Mouse (Mus musculus): ENCODE results near the gene Sirt4. TPM values are rescaled to one million over a fixed set of nuclear protein-coding genes. Genes with fewer than 3 reads are reported as not detected.
"Not testable (repeated sequence)": the region's sequence is repeated elsewhere in the genome, so short reads cannot be mapped to it uniquely, and the experiment has no call there.

Sirt4 gene
- polyA plus RNA-seq, 1 experiment from 2014 or later: 24.2 TPM

GRCm38 (mm10) chr5:115450410-115451317, 33.9 kb downstream of the Sirt4 start:
- 91% methylated on average over 27 of the region's 27 CpGs for WGBS
- peaks cover 94% of the 10 kb centered on the region for H3K36me3 ChIP-seq
- H3K27me3 ChIP-seq: no peaks in the 10 kb centered on the region
- H3K4me2 ChIP-seq (replicated peaks): no peak overlapping the region
- H3K9me3 ChIP-seq: no peaks in the 10 kb centered on the region
- no peak overlapping the region for H3K4me3 ChIP-seq
- H3K9ac ChIP-seq (replicated peaks): no peak overlapping the region
- ATAC-seq (ENCODE audit: low FRiP score, low read depth): no peak
- peak overlapping the region; percentile 60 for H3K27ac ChIP-seq (replicated peaks)
- peaks cover 5% of the 10 kb centered on the region; the same call in 1 of the 2 replicates for H3K4me1 ChIP-seq

DNA sequence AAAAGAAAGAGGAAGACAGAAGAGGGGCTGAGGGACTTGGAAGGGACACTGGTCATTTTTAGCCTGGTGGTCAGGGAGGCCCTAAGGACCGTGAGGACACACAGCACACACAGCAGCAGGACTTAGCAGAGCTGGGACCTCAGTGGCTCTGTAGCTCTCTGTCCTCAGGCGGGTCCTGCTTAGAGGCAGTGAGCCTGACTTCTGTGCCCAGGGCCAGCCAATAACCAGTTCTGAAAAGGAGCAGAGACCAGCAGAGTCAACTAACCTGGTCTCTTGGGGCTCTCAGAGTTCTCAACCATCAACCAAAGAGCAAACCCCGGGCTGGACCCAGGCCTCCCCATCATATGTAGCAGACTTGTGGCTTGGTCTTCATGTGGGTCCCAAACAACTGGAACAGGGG, 35.3 kb downstream of the Sirt4 start:
- no peaks in the 10 kb centered on the region for H3K27me3 ChIP-seq
- H3K4me2 ChIP-seq (replicated peaks): no peak overlapping the region
- H3K27ac ChIP-seq (replicated peaks): 0 out of 2 replicates have a peak overlapping the region, but pooled peaks have one; percentile 60
- ATAC-seq (ENCODE audit: low FRiP score, low read depth): no peak
- WGBS: 82% methylated on average over 3 of the region's 3 CpGs
- H3K4me1 ChIP-seq: peaks cover 5% of the 10 kb centered on the region; the same call in 1 of the 2 replicates
- no peaks in the 10 kb centered on the region for H3K9me3 ChIP-seq
- H3K4me3 ChIP-seq: no peak overlapping the region
- peaks cover 100% of the 10 kb centered on the region for H3K36me3 ChIP-seq
- H3K9ac ChIP-seq (replicated peaks): no peak overlapping the region

DNA sequence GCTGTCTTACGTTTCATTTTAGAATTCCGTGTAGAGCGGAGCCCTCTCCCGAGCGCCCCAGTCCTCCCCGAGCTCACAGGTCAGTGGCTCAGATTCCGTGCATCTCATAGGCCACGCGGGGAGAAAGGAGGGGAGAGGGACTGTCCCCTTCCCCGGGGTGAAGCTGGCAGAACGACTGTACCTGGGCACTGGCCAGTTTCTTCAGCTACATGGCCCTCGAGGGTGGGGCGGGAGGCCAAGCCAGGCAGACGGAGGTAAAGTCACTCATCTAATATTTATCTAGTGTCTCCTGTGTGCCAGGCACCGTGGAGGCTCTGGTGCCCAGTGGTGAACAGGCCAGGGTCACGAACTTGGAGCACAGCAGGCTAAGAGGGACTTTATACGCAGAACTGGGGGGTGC, 37.4 kb downstream of the Sirt4 start:
- Histone ChIP-seq H3K9me3 (no peaks in the 10 kb centered on the region), H3K36me3 (peaks cover 100% of the 10 kb centered on the region), H3K9ac (replicated peaks) (no peak overlapping the region), H3K27ac (replicated peaks) (no peak overlapping the region), H3K4me2 (replicated peaks) (no peak overlapping the region), H3K4me3 (no peak overlapping the region), H3K4me1 (peaks cover 5% of the 10 kb centered on the region; the same call in 1 of the 2 replicates), H3K27me3 (no peaks in the 10 kb centered on the region)
- no peak for ATAC-seq (ENCODE audit: low FRiP score, low read depth)
- 87% methylated on average over 17 of the region's 17 CpGs for WGBS

- Histone ChIP-seq H3K4me3 (no peak overlapping the region), H3K27me3 (no peaks in the 10 kb centered on the region), H3K4me2 (replicated peaks) (no peak overlapping the region), H3K36me3 (peaks cover 99% of the 10 kb centered on the region), H3K27ac (replicated peaks) (0 out of 2 replicates have a peak overlapping the region, but pooled peaks have one; percentile 30), H3K9ac (replicated peaks) (no peak overlapping the region), H3K9me3 (no peaks in the 10 kb centered on the region), H3K4me1 (peaks cover 23% of the 10 kb centered on the region)
- WGBS: 76% methylated on average over 11 of the region's 11 CpGs
- ATAC-seq (ENCODE audit: low FRiP score, low read depth): no peak
Measured at GRCm38 (mm10) chr5:115444130-115444529, 40.4 kb downstream of the Sirt4 start.

DNA sequence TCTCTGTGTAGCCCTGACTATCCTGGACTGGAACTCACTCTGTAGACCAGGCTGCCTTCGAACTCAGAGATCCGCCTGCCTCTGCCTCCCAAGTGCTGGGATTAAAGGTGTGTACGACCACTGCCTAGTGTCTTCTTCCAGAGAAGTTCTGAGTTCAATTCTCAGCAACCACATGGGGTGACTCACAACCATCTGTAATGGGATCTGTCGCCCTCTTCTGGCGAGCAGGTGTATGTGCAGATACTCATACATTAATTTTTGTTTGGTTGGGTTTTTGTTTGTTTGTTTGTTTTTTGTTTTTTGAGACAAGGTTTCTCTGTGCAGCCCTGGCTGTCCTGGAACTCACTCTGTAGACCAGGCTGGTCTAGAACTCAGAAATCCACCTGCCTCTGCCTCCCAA, 41.9 kb downstream of the Sirt4 start:
- not testable (repeated sequence) for H3K27me3 ChIP-seq
- H3K4me1 ChIP-seq: peaks cover 38% of the 10 kb centered on the region

GRCm38 (mm10) chr5:115441205-115441849, 43.2 kb downstream of the Sirt4 start:
- H3K4me3 ChIP-seq: peak overlapping the region; percentile 12; the same call in 1 of the 2 replicates
- no peak overlapping the region for H3K9ac ChIP-seq (replicated peaks)
- H3K9me3 ChIP-seq: no peaks in the 10 kb centered on the region
- H3K4me1 ChIP-seq: peaks cover 45% of the 10 kb centered on the region
- peaks cover 89% of the 10 kb centered on the region for H3K36me3 ChIP-seq
- H3K4me2 ChIP-seq (replicated peaks): peak overlapping the region; percentile 27
- 37% methylated on average over 14 of the region's 14 CpGs for WGBS
- peak overlapping the region; percentile 99 for H3K27ac ChIP-seq (replicated peaks)
- ATAC-seq (ENCODE audit: low FRiP score, low read depth): no peak
- no peaks in the 10 kb centered on the region for H3K27me3 ChIP-seq

More for the DNA sequence above, 41.9 kb downstream of the Sirt4 start:
- H3K9me3 ChIP-seq; H3K27ac ChIP-seq (replicated peaks); H3K4me3 ChIP-seq; H3K4me2 ChIP-seq (replicated peaks); ATAC-seq (ENCODE audit: low FRiP score, low read depth); H3K9ac ChIP-seq (replicated peaks): not testable (repeated sequence)
- WGBS: 73% methylated on average over 5 of the region's 5 CpGs
- peaks cover 98% of the 10 kb centered on the region for H3K36me3 ChIP-seq

DNA sequence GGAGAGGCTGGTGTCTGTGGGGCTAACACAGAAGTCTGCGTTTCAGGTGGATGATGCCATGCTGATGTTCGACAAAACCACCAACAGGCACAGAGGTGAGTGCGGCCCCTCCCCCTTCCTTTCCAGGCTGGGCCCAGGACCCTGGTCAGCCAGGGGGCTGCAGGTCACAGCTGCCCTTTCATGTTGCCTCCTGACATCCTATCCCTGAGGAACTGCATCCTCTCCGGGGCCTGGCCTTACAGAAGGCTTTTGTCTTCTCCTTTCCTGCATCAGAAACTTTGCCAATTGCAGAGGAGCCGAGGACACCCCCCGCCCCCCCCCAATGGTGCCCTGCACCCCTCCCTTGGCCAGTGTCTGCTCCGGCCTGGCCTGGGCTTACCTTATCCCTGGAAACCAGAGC, 45.9 kb downstream of the Sirt4 start:
- WGBS: 14% methylated on average over 7 of the region's 7 CpGs
- no peaks in the 10 kb centered on the region for H3K27me3 ChIP-seq
- peak overlapping the region; percentile 100 for H3K4me3 ChIP-seq
- H3K9me3 ChIP-seq: no peaks in the 10 kb centered on the region
- H3K27ac ChIP-seq (replicated peaks): peak overlapping the region; percentile 99
- no peak for ATAC-seq (ENCODE audit: low FRiP score, low read depth)
- H3K4me2 ChIP-seq (replicated peaks): peak overlapping the region; percentile 94
- peaks cover 78% of the 10 kb centered on the region for H3K36me3 ChIP-seq
- H3K4me1 ChIP-seq: peaks cover 69% of the 10 kb centered on the region
- H3K9ac ChIP-seq (replicated peaks): peak overlapping the region; percentile 100

DNA sequence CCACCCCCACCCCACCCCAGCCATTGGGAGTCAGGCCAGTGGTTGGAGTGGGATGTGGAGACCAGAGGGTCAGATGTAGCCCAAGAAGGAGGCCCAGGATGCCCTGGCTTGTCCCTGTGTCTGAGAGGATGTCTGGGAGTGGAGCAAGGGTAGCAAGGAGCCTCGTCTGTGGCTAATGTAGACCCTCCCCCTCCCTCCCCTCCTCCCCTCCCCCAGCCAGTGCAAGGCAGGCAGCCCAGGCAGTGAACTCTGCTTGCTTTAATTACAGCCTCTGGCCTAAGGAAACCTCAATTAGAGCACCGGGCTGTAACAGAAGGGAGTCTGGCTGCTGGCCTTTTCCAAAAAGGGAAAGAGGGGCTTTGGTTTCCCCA, 46.6 kb downstream of the Sirt4 start:
- peaks cover 78% of the 10 kb centered on the region for H3K36me3 ChIP-seq
- WGBS: 0% methylated on average over 2 of the region's 2 CpGs

DNA sequence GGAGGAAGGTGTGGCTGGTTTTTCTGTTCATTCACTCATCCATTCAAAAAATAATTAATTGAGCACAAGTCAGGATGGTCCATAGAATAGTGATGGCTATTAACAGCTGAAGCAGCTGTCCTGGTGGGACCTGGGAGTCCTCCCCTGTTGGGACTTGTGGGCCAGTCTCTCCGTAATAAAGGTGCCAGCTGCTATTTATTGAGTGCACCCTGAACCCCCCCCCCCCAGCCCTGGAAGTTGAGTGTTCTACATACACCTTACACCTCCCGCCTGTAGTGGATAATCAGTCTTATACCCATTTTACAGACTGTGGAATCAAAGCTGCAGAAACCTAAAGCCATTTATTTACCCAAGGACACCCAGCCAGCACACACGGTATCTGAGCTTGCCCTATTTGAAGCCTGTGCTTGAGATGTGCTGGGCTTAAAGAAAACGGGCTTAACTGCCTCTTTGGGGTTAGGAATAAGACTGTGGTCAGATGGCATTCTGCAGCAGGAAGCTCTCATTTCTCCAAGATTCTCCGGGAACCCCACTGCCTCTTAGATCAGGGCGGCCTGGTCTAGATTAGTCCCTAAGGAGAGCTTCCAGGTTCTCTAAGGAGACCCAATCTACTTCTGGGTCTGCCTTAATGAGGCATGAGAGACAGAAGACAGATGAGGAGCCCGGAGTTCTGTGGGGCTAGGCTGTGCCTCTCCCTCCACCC, 47.1 kb downstream of the Sirt4 start:
- peak overlapping the region; percentile 94 for H3K4me2 ChIP-seq (replicated peaks)
- H3K4me3 ChIP-seq: peak overlapping the region; percentile 100
- ATAC-seq (ENCODE audit: low FRiP score, low read depth): 0 out of 2 replicates have a peak, but pooled peaks have one; percentile 0
- H3K9ac ChIP-seq (replicated peaks): peak overlapping the region; percentile 100
- H3K36me3 ChIP-seq: peaks cover 78% of the 10 kb centered on the region
- WGBS: 12% methylated on average over 7 of the region's 7 CpGs
- no peaks in the 10 kb centered on the region for H3K9me3 ChIP-seq
- peak overlapping the region; percentile 99 for H3K27ac ChIP-seq (replicated peaks)
- no peaks in the 10 kb centered on the region for H3K27me3 ChIP-seq
- peaks cover 81% of the 10 kb centered on the region for H3K4me1 ChIP-seq

More for the DNA sequence above, 46.6 kb downstream of the Sirt4 start:
- Histone ChIP-seq H3K4me3 (peak overlapping the region; percentile 100), H3K4me1 (peaks cover 76% of the 10 kb centered on the region), H3K9ac (replicated peaks) (peak overlapping the region; percentile 100), H3K9me3 (no peaks in the 10 kb centered on the region), H3K27ac (replicated peaks) (peak overlapping the region; percentile 99), H3K4me2 (replicated peaks) (peak overlapping the region; percentile 94), H3K27me3 (no peaks in the 10 kb centered on the region)
- ATAC-seq (ENCODE audit: low FRiP score, low read depth): no peak

GRCm38 (mm10) chr5:115436421-115437124, 48.0 kb downstream of the Sirt4 start:
- H3K27me3 ChIP-seq: no peaks in the 10 kb centered on the region
- ATAC-seq (ENCODE audit: low FRiP score, low read depth): peak; percentile 90
- 0% methylated on average over 37 of the region's 43 CpGs for WGBS

GRCm38 (mm10) chr5:115435755-115436379, 48.7 kb downstream of the Sirt4 start:
- Histone ChIP-seq H3K36me3 (peaks cover 66% of the 10 kb centered on the region), H3K27ac (replicated peaks) (peak overlapping the region; percentile 99), H3K27me3 (no peaks in the 10 kb centered on the region), H3K9ac (replicated peaks) (peak overlapping the region; percentile 100), H3K4me1 (peaks cover 83% of the 10 kb centered on the region), H3K4me3 (peak overlapping the region; percentile 100), H3K4me2 (replicated peaks) (peak overlapping the region; percentile 94), H3K9me3 (no peaks in the 10 kb centered on the region)
- 5% methylated on average over 8 of the region's 8 CpGs for WGBS
- ATAC-seq (ENCODE audit: low FRiP score, low read depth): no peak

More at GRCm38 (mm10) chr5:115436421-115437124, 48.0 kb downstream of the Sirt4 start:
- peak overlapping the region; percentile 99 for H3K27ac ChIP-seq (replicated peaks)
- peak overlapping the region; percentile 100 for H3K4me3 ChIP-seq
- no peaks in the 10 kb centered on the region for H3K9me3 ChIP-seq
- peaks cover 73% of the 10 kb centered on the region for H3K36me3 ChIP-seq
- H3K4me1 ChIP-seq: peaks cover 88% of the 10 kb centered on the region
- H3K4me2 ChIP-seq (replicated peaks): peak overlapping the region; percentile 94
- peak overlapping the region; percentile 100 for H3K9ac ChIP-seq (replicated peaks)

All from midbrain, embryonic 12.5 days (tissue).